In genomic region chr9:94292147-94292546, GRCm38 (mm10) we compare ENCODE assay signal across 13 mouse cellular contexts.
"Had no signal": no experiment of that assay in that cellular context is flagged by ENCODE, and none has a peak within 500 bp of the region (broad histone marks: within the 10 kb centered on the region; RNA-seq: fewer than 3 reads in every experiment).

No protein-coding gene starts in this region.

- ATAC-seq: liver, postnatal 0 days; lung, postnatal 0 days; midbrain, embryonic 13.5 days; midbrain, embryonic 15.5 days had no signal

- DNase-seq: liver, postnatal 0 days; lung, adult 2 months; lung, postnatal 4 days; right cerebral cortex, adult 18-20 months; right cerebral cortex, postnatal 25 days; right cerebral cortex, postnatal 4 days; spleen, adult 18-20 months; thymus, adult 18-20 months; thymus, postnatal 14 days; thymus, postnatal 36 days had no signal
